Mouse (Mus musculus): ENCODE results near the gene Mef2c. TPM values are rescaled to one million over a fixed set of nuclear protein-coding genes. Genes with fewer than 3 reads are reported as not detected.

Gene Mef2c
- polyA plus RNA-seq, 1 experiment = 16.7 TPM

DNA sequence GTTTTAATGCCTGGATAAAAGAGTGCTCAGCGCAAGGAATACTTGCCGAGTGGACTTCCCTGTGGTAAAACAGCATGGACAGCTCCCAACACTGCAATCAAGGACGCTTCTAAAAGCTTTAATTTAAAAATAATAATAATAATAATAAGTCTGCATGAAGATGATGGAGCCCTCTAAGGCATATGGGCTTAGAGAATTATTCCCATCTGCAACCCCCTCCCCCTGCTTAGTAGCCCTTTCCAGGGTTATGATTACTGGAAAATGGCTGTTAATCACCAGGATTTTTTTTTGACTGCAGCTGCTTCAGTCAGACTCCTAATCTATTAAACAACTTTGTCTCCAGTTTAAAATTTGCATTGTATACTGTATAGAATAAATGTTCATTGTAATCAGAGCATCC is 32.5 kb downstream of the Mef2c start:
- Histone ChIP-seq H3K27me3 (ENCODE audit: control insufficient read depth, insufficient read depth, low read length) (no peaks in the 10 kb centered on the region), H3K4me1 (ENCODE audit: control insufficient read depth, insufficient read depth, low read length) (no peaks in the 10 kb centered on the region; the same call in 1 of the 2 replicates), H3K27ac (ENCODE audit: insufficient read depth, low read length) (no peak overlapping the region), H3K4me3 (replicated peaks; ENCODE audit: insufficient read depth, low read depth, low read length) (no peak overlapping the region)
- WGBS = 92% methylated on average over 3 of the region's 3 CpGs
- TF ChIP-seq CTCF (IDR thresholded peaks at IDR 0.05; ENCODE audit: borderline replicate concordance, insufficient read depth, low read depth, low read length) (no peak), POLR2A (IDR thresholded peaks at IDR 0.05; ENCODE audit: borderline replicate concordance, insufficient read depth, low read length) (no peak)
- DNase-seq = no peak

DNA sequence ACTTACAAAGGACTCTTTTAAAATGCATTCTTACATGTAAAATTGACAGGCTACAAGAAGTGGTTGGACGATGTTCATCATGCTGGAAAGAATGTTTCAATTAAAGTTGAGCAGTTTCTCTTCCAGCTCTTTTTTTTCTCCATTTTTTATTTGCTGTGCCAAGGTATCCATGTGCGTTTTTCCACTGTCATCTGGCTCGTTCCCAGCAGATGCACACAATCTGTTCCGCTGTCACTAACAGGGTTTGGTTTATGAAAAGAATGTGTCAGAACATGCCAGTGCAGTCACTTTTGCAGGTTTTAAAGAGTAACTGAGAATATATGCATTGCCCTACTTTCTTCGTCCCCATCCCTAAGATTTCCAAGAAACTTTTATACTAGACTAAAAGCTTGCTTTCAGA is 33.3 kb downstream of the Mef2c start:
- TF ChIP-seq POLR2A (IDR thresholded peaks at IDR 0.05; ENCODE audit: borderline replicate concordance, insufficient read depth, low read length) (no peak), CTCF (IDR thresholded peaks at IDR 0.05; ENCODE audit: borderline replicate concordance, insufficient read depth, low read depth, low read length) (no peak)
- peak; percentile 46 to 71 for DNase-seq
- Histone ChIP-seq H3K4me3 (replicated peaks; ENCODE audit: insufficient read depth, low read depth, low read length) (no peak overlapping the region), H3K4me1 (ENCODE audit: control insufficient read depth, insufficient read depth, low read length) (no peaks in the 10 kb centered on the region; the same call in 1 of the 2 replicates), H3K27ac (ENCODE audit: insufficient read depth, low read length) (no peak overlapping the region), H3K27me3 (ENCODE audit: control insufficient read depth, insufficient read depth, low read length) (no peaks in the 10 kb centered on the region)
- WGBS = 9% methylated on average over 5 of the region's 5 CpGs

DNA sequence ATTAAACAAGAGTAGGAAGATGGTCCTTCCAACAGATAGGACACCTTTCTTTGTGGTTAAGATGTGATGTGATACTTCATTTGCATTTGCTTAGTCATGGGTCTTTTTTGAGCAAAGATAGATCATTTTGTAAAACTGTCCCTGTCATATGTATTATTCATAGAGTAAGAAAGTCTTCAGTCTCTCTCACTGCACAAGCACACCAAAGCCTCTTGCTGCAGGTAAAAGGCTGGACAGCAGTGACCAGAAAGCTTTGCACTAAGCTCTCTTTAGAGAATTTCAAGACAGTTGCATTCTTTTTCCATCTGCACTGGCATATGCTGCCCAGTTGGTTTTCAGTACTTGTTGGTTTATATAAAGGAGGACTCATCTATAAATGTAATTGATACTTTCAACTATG is 36.1 kb downstream of the Mef2c start:
- TF ChIP-seq CTCF (IDR thresholded peaks at IDR 0.05; ENCODE audit: borderline replicate concordance, insufficient read depth, low read depth, low read length) (no peak), POLR2A (IDR thresholded peaks at IDR 0.05; ENCODE audit: borderline replicate concordance, insufficient read depth, low read length) (no peak)
- no peaks in the 10 kb centered on the region; the same call in 1 of the 2 replicates for H3K4me1 ChIP-seq (ENCODE audit: control insufficient read depth, insufficient read depth, low read length)
- no peak overlapping the region for H3K4me3 ChIP-seq (replicated peaks; ENCODE audit: insufficient read depth, low read depth, low read length)
- no peaks in the 10 kb centered on the region for H3K27me3 ChIP-seq (ENCODE audit: control insufficient read depth, insufficient read depth, low read length)
- no peak for DNase-seq
- no peak overlapping the region for H3K27ac ChIP-seq (ENCODE audit: insufficient read depth, low read length)

DNA sequence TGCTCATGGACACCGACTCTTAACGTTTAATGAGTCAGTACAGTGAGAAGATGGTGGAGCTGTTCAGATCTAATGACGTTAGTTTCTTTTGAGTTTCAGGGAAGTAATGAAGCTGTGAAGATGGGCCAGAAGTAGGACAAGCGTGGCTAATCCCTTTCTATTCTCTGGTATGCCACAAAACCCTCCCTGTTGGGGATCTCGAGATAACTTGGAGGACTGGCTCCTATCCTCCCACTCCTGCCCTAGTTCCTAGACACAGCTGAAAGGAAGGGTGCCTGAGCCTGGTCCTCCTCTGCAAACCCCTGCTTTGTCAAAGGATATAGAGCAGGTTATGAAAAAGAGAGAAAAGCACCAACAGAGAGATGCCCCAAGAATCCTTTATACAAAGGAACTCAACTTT is 38.8 kb downstream of the Mef2c start:
- Histone ChIP-seq H3K27ac (ENCODE audit: insufficient read depth, low read length) (no peak overlapping the region), H3K27me3 (ENCODE audit: control insufficient read depth, insufficient read depth, low read length) (no peaks in the 10 kb centered on the region), H3K4me3 (replicated peaks; ENCODE audit: insufficient read depth, low read depth, low read length) (no peak overlapping the region), H3K4me1 (ENCODE audit: control insufficient read depth, insufficient read depth, low read length) (no peaks in the 10 kb centered on the region)
- no peak for DNase-seq
- no peak for TF ChIP-seq CTCF (IDR thresholded peaks at IDR 0.05; ENCODE audit: borderline replicate concordance, insufficient read depth, low read depth, low read length)
- no peak for TF ChIP-seq POLR2A (IDR thresholded peaks at IDR 0.05; ENCODE audit: borderline replicate concordance, insufficient read depth, low read length)
- WGBS = 56% methylated on average over 5 of the region's 5 CpGs

DNA sequence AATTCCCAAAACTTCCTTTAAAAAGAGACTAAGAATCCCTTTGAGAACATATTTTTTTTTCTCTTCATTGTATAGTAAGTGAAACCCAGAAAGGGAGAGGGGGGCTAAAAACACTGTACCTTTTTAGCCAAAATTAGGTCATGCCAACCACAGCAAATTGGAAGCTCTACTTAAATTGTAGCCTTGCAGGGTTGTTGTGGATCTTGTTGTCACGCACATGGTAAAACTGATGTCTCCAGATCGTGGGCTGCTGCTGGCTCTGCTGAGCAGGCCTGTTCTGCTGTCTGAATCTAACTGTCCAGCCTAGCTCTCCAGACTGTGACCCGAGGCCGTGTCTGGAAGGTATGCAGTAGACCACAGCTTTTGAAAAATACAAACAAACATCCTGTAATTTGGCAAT is 40.9 kb downstream of the Mef2c start:
- no peaks in the 10 kb centered on the region for H3K27me3 ChIP-seq (ENCODE audit: control insufficient read depth, insufficient read depth, low read length)
- TF ChIP-seq CTCF (IDR thresholded peaks at IDR 0.05; ENCODE audit: borderline replicate concordance, insufficient read depth, low read depth, low read length) (no peak), POLR2A (IDR thresholded peaks at IDR 0.05; ENCODE audit: borderline replicate concordance, insufficient read depth, low read length) (no peak)
- DNase-seq = no peak
- 78% methylated on average over 4 of the region's 4 CpGs for WGBS
- no peaks in the 10 kb centered on the region for H3K4me1 ChIP-seq (ENCODE audit: control insufficient read depth, insufficient read depth, low read length)
- H3K4me3 ChIP-seq (replicated peaks; ENCODE audit: insufficient read depth, low read depth, low read length) = no peak overlapping the region
- no peak overlapping the region for H3K27ac ChIP-seq (ENCODE audit: insufficient read depth, low read length)

DNA sequence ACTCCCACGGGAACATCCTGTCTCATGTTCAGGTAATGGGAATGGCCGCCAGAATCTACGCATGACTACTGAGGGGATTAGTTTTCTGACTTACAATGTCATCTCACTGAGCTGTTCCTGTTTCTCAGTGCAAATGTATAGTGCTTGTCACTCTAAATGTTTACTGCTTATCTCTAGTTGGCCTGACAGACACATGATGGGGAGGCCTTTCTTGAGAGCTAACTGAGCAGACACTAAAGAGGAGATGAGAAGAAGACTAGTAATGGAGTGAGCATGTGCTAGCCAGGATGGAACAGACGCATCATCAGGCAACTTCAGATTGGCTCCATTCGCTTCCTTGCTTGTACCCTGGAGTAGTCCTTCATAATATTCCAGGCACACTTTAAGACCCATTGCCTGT is 43.0 kb downstream of the Mef2c start:
- TF ChIP-seq POLR2A (IDR thresholded peaks at IDR 0.05; ENCODE audit: borderline replicate concordance, insufficient read depth, low read length) (no peak), CTCF (IDR thresholded peaks at IDR 0.05; ENCODE audit: borderline replicate concordance, insufficient read depth, low read depth, low read length) (no peak)
- 91% methylated on average over 5 of the region's 5 CpGs for WGBS
- Histone ChIP-seq H3K27ac (ENCODE audit: insufficient read depth, low read length) (no peak overlapping the region), H3K27me3 (ENCODE audit: control insufficient read depth, insufficient read depth, low read length) (no peaks in the 10 kb centered on the region), H3K4me1 (ENCODE audit: control insufficient read depth, insufficient read depth, low read length) (no peaks in the 10 kb centered on the region), H3K4me3 (replicated peaks; ENCODE audit: insufficient read depth, low read depth, low read length) (no peak overlapping the region)
- no peak for DNase-seq

DNA sequence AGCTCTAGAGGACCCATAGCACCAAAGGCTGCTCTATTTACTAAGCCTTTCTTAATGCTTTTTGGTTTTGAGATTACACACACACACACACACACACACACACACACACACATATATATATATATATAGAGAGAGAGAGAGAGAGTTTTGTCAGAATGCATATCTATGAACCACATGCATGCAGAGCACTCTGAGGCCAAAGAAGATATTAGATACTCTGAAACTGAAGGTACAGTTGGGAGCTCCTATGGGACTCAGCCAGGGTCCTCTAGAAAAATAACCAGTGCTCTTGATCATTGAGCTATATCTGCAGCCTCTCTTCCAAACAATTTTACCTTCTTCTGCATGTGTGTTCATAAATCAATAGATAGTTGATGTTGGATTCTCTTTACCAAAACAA is 47.4 kb downstream of the Mef2c start:
- Histone ChIP-seq H3K4me1 (ENCODE audit: control insufficient read depth, insufficient read depth, low read length) (no peaks in the 10 kb centered on the region), H3K27ac (ENCODE audit: insufficient read depth, low read length) (no peak overlapping the region), H3K4me3 (replicated peaks; ENCODE audit: insufficient read depth, low read depth, low read length) (no peak overlapping the region), H3K27me3 (ENCODE audit: control insufficient read depth, insufficient read depth, low read length) (no peaks in the 10 kb centered on the region)
- no peak for DNase-seq
- TF ChIP-seq CTCF (IDR thresholded peaks at IDR 0.05; ENCODE audit: borderline replicate concordance, insufficient read depth, low read depth, low read length) = no peak
- no peak for TF ChIP-seq POLR2A (IDR thresholded peaks at IDR 0.05; ENCODE audit: borderline replicate concordance, insufficient read depth, low read length)

DNA sequence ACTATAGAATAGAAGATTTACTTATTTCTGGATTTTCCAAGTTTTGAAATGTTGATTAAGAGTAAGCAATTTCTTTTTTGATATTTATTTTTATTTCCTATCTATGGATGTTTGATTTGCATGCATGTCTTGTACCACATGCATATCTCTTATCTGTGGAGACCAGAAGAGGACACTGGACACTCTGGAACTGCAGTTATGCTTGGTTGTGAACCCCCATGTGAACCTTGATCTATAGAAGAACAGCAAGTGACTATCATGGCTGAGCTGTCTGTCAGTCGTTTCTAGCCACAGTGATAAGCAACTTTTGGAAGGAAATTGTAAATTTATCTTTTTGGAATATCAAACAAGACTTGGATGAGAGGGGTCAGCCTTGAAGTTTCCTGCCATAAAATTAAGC is 48.2 kb downstream of the Mef2c start:
- no peaks in the 10 kb centered on the region for H3K4me1 ChIP-seq (ENCODE audit: control insufficient read depth, insufficient read depth, low read length)
- no peak overlapping the region for H3K27ac ChIP-seq (ENCODE audit: insufficient read depth, low read length)
- H3K27me3 ChIP-seq (ENCODE audit: control insufficient read depth, insufficient read depth, low read length) = no peaks in the 10 kb centered on the region
- H3K4me3 ChIP-seq (replicated peaks; ENCODE audit: insufficient read depth, low read depth, low read length) = no peak overlapping the region
- 67% methylated on average over 1 of the region's 1 CpGs for WGBS
- DNase-seq = no peak
- TF ChIP-seq POLR2A (IDR thresholded peaks at IDR 0.05; ENCODE audit: borderline replicate concordance, insufficient read depth, low read length) (no peak), CTCF (IDR thresholded peaks at IDR 0.05; ENCODE audit: borderline replicate concordance, insufficient read depth, low read depth, low read length) (no peak)
